Mouse (Mus musculus): ENCODE results near the gene Mib2.
A peak's percentile ranks its signal among the peaks of the same experiment; 100 is the strongest.
"Not testable (repeated sequence)": the region's sequence is repeated elsewhere in the genome, so short reads cannot be mapped to it uniquely, and the experiment has no call there.

The Mib2 gene

GRCm38 (mm10) chr4:155668689-155669597, at the start of gene Mib2:
Mib2 (minus strand) TSS chr4:155669198.
- peak; percentile 96 to 98 for DNase-seq (ENCODE audit: low spot score in 2 of 2)

- no peak for DNase-seq (ENCODE audit: low spot score in 2 of 2)
Observed at GRCm38 (mm10) chr4:155710521-155711252, 41.7 kb upstream of the Mib2 start.

GRCm38 (mm10) chr4:155708988-155709387, 40.0 kb upstream of the Mib2 start:
- DNase-seq (ENCODE audit: low spot score in 2 of 2) = no peak

DNA sequence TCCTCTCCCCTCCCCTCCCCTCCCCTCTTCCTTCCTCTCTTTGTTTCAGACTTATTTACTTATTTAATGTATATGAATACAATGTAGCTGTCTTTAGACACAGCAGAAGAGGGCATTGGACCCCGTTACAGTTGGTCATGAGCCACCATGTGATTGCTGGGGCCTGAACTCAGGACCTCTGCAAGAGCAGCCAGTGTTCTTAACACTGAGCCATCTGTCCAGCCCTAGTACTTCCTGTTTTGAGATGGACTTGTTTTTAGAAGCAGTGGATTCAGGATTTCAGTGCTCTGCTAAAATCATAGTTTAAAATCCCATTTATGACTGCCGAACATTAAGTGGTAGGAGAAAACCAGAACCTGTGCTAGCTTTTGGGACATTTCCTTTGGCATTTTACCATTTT, 39.6 kb upstream of the Mib2 start:
- DNase-seq (ENCODE audit: low spot score in 2 of 2) = no peak

DNA sequence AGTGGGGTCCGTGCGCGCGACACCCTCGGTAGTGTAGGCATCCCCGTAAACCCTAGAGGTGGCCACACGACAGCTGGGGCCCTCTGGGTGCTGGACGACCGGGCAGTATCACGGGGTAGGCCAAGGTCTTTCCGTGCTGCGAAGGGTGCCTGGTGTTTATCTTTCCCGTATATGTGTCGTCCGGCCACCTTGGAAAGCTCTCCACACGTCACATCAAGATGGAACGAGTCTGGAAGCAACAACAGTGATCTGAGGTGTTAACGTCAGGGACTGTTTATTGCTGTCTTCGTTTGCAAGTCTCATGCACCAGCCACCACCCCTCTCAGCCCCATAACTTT, 36.6 kb upstream of the Mib2 start:
- no peak for DNase-seq (ENCODE audit: low spot score in 2 of 2)

GRCm38 (mm10) chr4:155704721-155705591, 36.0 kb upstream of the Mib2 start, which contains the start of gene Ssu72:
Ssu72 (plus strand) TSS chr4:155704800.
- peak; percentile 96 for DNase-seq (ENCODE audit: low spot score in 2 of 2)

GRCm38 (mm10) chr4:155703425-155703929, 34.5 kb upstream of the Mib2 start:
- DNase-seq (ENCODE audit: low spot score in 2 of 2) = no peak

DNA sequence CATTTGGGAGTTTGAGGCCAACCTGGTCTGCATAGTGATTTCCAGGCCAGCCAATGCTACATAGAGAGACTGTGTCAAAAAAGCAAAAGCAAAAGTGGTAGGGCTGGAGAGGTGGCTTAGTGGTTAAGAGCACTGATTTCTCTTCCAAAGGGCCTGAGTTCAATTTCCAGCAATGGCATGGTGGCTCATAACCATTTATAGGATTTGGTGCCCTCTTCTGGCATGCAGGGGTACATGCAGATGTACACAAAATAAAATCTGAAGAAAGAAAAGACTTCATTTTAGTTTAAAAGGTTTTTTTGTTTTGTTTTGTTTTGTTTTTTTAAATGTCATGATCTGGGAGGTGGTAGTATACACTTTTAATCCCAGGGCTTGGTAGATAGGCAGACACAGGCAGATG, 31.4 kb upstream of the Mib2 start:
- no peak for DNase-seq (ENCODE audit: low spot score in 2 of 2)

GRCm38 (mm10) chr4:155696261-155697255, 27.6 kb upstream of the Mib2 start:
- no peak for DNase-seq (ENCODE audit: low spot score in 2 of 2)

DNA sequence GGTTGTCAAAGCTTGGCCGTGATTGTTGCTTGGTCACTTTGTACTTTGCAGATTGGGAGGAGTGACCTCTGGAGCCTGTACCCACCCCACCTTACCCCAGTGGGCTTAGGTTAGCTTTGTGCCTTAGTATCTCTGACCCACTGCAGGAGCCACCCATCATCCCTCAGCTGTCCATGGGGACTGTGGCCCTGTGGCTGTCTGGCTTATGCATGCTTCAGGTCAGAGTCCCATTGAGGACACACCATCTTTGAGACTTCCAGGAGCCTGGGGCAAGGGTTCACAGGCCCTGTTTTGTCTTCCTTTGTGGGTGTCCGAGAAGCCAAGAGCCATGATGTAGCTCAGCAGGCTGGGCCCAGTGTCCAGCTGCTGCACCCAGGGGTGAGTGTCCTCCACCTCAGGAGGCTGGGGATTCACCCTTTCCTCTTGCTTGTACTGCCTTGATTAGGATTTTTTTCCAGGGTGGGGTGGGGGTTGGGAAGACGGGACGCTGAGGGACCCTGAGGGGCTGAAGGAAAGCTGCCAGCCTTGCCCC, 26.6 kb upstream of the Mib2 start:
- DNase-seq (ENCODE audit: low spot score in 2 of 2) = no peak

GRCm38 (mm10) chr4:155694482-155695401, 25.7 kb upstream of the Mib2 start:
- DNase-seq (ENCODE audit: low spot score in 2 of 2) = peak; percentile 41 to 66

DNA sequence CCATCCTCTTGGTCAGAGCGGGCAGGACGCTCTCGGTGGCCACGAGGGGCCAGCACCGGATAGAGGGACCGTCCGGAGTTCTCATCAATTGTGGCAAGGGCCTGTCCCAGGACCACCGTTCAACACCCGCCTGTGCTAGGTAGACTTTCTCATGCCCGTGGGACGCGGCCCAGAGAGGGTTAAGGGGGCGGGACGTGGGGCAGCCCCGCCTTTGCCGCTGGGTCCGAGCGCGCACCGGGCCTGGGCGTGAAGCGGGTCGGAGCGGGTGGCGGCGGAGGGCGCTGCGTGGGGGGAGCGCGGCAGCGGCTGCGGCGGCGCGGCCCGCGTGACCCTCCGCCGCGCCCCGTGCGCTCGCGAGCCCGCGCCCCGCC, 25.1 kb upstream of the Mib2 start, which contains the start of gene Fndc10:
Gene Fndc10, plus strand, starts transcription at position 232 of the 371 bp plus-strand sequence.
- peak in 1 of 2 experiments; percentile 61 for DNase-seq (ENCODE audit: low spot score in 2 of 2)

GRCm38 (mm10) chr4:155692421-155692820, 23.4 kb upstream of the Mib2 start:
- DNase-seq (ENCODE audit: low spot score in 2 of 2) = no peak

DNA sequence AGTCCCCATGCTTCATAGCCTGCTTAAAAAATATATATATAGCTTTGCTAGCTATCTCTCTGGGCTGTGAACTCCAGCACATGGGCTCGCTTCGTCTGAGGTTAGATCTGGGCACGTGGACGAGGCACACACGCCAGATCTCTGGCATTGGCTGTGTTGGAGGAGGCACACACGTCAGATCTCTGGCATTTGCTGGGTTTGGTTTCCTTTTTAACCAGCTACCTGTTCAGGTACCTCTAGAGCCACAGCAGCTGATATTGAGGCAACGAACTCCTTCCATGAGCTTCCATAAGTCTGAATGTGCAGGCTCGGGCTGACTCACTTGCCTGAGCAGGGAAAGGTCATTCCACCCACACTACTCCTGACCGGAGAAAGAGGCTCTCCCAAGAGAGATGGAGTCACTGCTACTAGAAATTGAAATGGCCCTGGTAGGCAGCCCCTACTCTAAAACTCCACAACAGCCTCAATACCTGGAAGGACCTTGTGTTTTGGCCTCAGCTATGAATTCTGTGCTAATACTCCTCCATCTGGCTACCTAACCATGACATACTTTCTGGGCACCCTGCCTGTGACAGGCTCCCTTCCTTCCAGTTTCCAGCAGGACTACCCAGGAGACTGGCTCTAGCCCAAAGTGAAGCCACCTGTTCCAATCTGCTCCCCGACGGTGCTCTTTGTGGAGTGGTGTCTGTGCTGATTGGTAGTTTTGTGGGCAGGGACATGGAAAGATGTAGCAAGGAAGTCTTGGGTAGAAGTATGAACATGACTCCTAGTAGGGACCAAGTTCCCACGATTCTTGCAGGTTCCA, 21.8 kb upstream of the Mib2 start:
- no peak for DNase-seq (ENCODE audit: low spot score in 2 of 2)

GRCm38 (mm10) chr4:155687764-155688163, 18.8 kb upstream of the Mib2 start:
- not testable (repeated sequence) for DNase-seq (ENCODE audit: low spot score in 2 of 2)

- DNase-seq (ENCODE audit: low spot score in 2 of 2) = not testable (repeated sequence)
Observed at GRCm38 (mm10) chr4:155683670-155684277, 14.8 kb upstream of the Mib2 start.

- no peak for DNase-seq (ENCODE audit: low spot score in 2 of 2)
Observed at GRCm38 (mm10) chr4:155675991-155676390, 7.0 kb upstream of the Mib2 start.

DNA sequence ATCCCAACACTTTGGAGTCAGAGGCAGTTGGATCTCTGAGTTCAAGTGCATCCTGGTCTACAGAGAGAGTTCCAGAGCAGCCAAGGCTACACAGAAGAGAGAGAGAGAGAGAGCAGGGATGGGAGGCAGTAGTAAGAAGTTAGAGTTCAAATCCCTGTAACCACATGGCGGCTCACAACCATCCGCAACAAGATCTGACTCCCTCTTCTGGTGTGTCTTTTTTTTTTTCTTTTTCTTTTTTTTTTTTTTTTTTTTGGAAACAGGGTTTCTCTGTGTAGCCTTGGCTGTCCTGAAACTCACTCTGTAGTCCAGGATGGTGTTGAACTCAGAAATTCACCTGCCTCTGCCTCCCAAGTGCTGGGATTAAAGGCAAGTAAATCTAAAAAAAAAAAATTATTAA, 3.1 kb upstream of the Mib2 start:
- DNase-seq (ENCODE audit: low spot score in 2 of 2) = no peak
